Mouse (Mus musculus) limb, embryonic 13.5 days (tissue): ENCODE data around the gene Gle1. TPM values are rescaled to one million over a fixed set of nuclear protein-coding genes. Genes with fewer than 3 reads are reported as not detected.

ENCODE experiments used
- ATAC-seq: fragments of 200-750 bp; cut with Nextera tagmentation; 2 replicates; pipeline ENCODE4 v1.8.0; 2017; ENCODE audit warnings: low read depth, moderate number of reproducible peaks, moderate TSS enrichment; ENCODE audit not compliant: low FRiP score
- H3K27ac ChIP-seq: fragments of 300-500 bp; sonication (generic); 2 replicates; pipeline ENCODE4 v1.5.1; 2015; ENCODE audit warnings: inconsistent platforms, mild to moderate bottlenecking, moderate library complexity
- H3K27me3 ChIP-seq: fragments of 300-500 bp; sonication (generic); 2 replicates; pipeline ENCODE4 v1.6.1; 2015; ENCODE audit warnings: mild to moderate bottlenecking, inconsistent platforms
- H3K36me3 ChIP-seq: fragments of 300-500 bp; sonication (generic); 2 replicates; pipeline ENCODE4 v1.6.1; 2015; ENCODE audit warnings: inconsistent platforms, mild to moderate bottlenecking, moderate library complexity
- H3K4me1 ChIP-seq: fragments of 300-500 bp; sonication (generic); 2 replicates; pipeline ENCODE4 v1.6.1; 2015; ENCODE audit warnings: inconsistent platforms
- H3K4me2 ChIP-seq: fragments of 300-500 bp; sonication (generic); replicated peaks from 2 replicates; pipeline ENCODE4 v1.6.1; 2015; ENCODE audit warnings: inconsistent platforms, mild to moderate bottlenecking, moderate library complexity
- H3K4me3 ChIP-seq: fragments of 300-500 bp; sonication (generic); 2 replicates; pipeline ENCODE4 v1.5.1; 2015; ENCODE audit warnings: moderate library complexity, mild to moderate bottlenecking, inconsistent platforms
- H3K9ac ChIP-seq: fragments of 300-500 bp; sonication (generic); 2 replicates; pipeline ENCODE4 v1.6.1; 2015; ENCODE audit warnings: mild to moderate bottlenecking, inconsistent platforms
- H3K9me3 ChIP-seq: fragments of 300-500 bp; sonication (generic); 2 replicates; pipeline ENCODE4 v1.6.1; 2016; ENCODE audit warnings: inconsistent platforms
- WGBS: fragments of 180-500 bp; shearing (Covaris S2); methylation state at CpG from one replicate; pipeline ENCODE4 v1.1.7; 2015; 5-methylcytosine and 5-hydroxymethylcytosine counted together
- microRNA-seq: library from miRNA; unstranded; fragments of <30 nt; microRNA quantifications from one replicate; pipeline ENCODE4, GENCODE M21; 2016
- polyA plus RNA-seq: library from polyadenylated mRNA; unstranded; fragments of >200 nt; fragmentation: Nextera tagmentation; extraction: Ambion mirVana; gene quantifications from 2 replicates; pipeline ENCODE4 v1.2.1, GENCODE M21; 2015

Gle1 gene
- polyA plus RNA-seq, 1 experiment from 2014 or later, result 75.1 TPM

DNA sequence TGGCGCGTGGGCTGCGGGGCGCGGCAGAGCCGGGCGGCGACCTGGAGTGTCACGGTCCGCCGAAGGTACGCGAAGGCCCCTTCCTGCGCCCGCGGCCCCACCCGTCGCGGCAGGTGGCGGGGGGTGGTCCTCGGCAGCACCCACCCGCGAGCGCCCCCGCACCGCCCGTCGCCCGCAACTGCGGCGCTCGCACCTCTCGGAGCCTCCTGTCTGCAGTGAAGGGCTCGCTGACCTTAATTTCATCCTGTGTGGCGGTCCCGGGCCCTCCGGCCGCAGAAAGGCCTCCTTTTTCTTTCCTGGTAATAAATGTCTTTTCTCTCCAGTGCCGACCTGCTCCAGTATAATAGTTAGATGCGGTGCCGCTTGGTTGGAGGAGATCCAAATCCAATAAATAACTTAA is 30.7 kb downstream of the Gle1 start:
- Histone ChIP-seq H3K9me3 (no peaks in the 10 kb centered on the region), H3K36me3 (peaks cover 25% of the 10 kb centered on the region), H3K4me2 (peak overlapping the region; percentile 71), H3K27ac (peak overlapping the region; percentile 88), H3K27me3 (no peaks in the 10 kb centered on the region), H3K9ac (peak overlapping the region; percentile 96), H3K4me1 (peaks cover 45% of the 10 kb centered on the region), H3K4me3 (peak overlapping the region; percentile 96)
- under 1% methylated on average over 39 of the region's 41 CpGs for WGBS
- ATAC-seq, result peak; percentile 26

DNA sequence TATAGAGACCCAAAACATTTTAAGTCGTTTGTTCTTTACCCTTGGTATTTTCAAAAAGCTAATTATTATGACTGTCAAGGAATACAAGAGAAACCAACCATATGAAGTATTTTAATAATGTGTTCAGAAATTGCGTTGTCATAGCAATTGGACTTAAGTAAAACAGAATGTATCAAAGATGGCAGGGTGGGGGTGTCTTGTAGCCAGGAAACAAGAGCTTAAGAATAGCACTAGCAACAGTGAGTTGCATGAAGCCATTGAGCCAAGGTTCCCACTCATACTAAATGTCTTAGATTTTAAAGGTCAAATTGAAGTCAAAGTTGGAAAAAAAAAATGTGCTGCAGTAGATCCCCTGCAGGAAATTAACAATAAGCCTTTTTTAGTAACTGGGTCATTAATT is 31.6 kb downstream of the Gle1 start:
- H3K4me3 ChIP-seq, result peak overlapping the region; percentile 96
- H3K36me3 ChIP-seq, result peaks cover 25% of the 10 kb centered on the region
- peak overlapping the region; percentile 96; the same call in 1 of the 2 replicates for H3K9ac ChIP-seq
- peaks cover 50% of the 10 kb centered on the region for H3K4me1 ChIP-seq
- no peaks in the 10 kb centered on the region for H3K27me3 ChIP-seq
- H3K4me2 ChIP-seq, result peak overlapping the region; percentile 71
- no peak for ATAC-seq
- no peak overlapping the region for H3K27ac ChIP-seq
- 67% methylated on average over 2 of the region's 2 CpGs for WGBS
- H3K9me3 ChIP-seq, result no peaks in the 10 kb centered on the region

DNA sequence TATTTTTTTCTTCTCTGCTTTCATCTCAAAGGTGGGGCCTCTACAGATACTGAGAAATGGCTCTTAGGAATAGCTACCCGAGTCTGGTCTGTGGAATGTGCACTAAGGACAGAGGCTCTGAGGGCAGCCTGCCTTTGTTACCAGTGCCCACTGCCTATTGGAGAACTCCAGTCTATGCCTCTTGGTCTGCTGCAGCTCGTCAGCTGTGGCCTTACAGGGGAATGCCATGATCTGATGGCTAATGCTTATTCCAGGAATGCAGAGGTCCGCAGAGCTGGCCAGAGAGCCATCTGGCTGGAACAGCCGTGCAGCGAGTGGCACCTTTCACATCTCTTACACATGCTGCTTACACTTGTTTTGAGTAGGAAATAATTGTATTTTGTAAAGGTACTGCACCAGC is 32.5 kb downstream of the Gle1 start:
- no peak overlapping the region for H3K27ac ChIP-seq
- H3K4me2 ChIP-seq, result peak overlapping the region; percentile 71
- WGBS, result 55% methylated on average over 5 of the region's 5 CpGs
- H3K27me3 ChIP-seq, result no peaks in the 10 kb centered on the region
- H3K36me3 ChIP-seq, result peaks cover 25% of the 10 kb centered on the region
- H3K9ac ChIP-seq, result no peak overlapping the region
- H3K9me3 ChIP-seq, result no peaks in the 10 kb centered on the region
- H3K4me1 ChIP-seq, result peaks cover 56% of the 10 kb centered on the region
- peak overlapping the region; percentile 96 for H3K4me3 ChIP-seq
- ATAC-seq, result no peak

DNA sequence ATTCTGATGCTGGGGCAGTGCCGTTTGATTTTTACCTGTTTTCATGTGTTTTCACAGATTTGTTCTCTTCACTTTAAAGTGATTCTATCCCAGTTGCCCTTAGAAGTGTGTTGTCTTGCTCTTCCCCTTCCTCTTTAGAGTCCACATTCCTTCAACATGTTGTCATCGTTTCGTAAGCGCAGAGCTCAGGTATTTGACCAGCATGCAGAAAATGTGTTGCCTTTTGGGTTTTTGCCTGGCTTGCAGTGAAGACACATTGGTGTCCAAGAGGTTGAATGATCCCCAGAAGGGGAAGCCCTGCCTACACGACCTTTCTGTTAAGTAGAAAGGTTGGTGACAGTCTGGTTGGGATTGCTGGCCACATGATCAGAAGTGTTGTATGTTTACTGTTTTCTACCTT is 33.4 kb downstream of the Gle1 start:
- no peaks in the 10 kb centered on the region for H3K9me3 ChIP-seq
- no peak overlapping the region for H3K9ac ChIP-seq
- ATAC-seq, result no peak
- no peak overlapping the region for H3K4me3 ChIP-seq
- H3K4me2 ChIP-seq, result no peak overlapping the region; the same call in 1 of the 2 replicates
- no peaks in the 10 kb centered on the region for H3K27me3 ChIP-seq
- H3K27ac ChIP-seq, result no peak overlapping the region
- 74% methylated on average over 5 of the region's 5 CpGs for WGBS
- peaks cover 56% of the 10 kb centered on the region for H3K4me1 ChIP-seq
- H3K36me3 ChIP-seq, result peaks cover 25% of the 10 kb centered on the region

DNA sequence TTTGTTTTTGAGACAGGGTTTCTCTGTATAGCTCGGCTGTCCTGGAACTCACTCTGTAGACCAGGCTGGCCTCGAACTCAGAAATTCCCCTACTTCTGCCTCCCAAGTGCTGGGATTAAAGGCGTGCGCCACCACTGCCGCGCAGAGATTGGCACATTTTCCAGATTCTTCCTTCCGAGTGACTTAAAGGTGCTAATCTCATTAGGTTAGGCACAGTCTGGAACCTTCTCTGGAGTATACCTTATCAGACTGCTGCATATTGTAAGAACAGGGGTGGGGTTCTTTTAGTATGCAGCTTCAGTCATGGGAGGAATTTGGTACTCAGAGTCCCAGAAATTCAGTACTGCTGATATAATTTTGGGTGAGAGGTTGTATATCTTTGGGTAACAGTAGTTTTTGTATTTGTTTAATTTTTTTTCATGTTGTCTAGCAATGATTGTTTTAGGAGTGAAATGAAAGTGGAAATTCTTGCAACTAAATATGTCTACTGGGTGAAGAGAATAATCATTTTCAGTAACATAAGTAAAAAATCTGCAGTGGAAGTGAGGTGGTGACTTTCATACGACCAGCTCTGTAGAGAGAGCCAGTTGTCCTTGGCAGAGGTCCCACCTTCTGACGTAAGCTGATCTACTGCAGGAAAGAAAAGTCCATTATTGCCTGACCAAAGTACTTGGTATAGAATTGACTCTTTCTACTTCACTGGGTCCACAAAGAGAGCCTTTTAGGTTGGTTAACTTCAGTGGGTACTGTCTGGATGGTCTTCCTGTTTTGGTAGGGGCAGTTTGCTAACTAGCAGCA is 36.8 kb downstream of the Gle1 start:
- H3K27ac ChIP-seq, result peak overlapping the region; percentile 69; the same call in 1 of the 2 replicates
- H3K4me3 ChIP-seq, result no peak overlapping the region
- H3K4me1 ChIP-seq, result peaks cover 40% of the 10 kb centered on the region
- H3K4me2 ChIP-seq, result peak overlapping the region; percentile 1; the same call in 1 of the 2 replicates
- ATAC-seq, result no peak
- no peaks in the 10 kb centered on the region for H3K27me3 ChIP-seq
- WGBS, result 72% methylated on average over 9 of the region's 9 CpGs
- no peaks in the 10 kb centered on the region for H3K9me3 ChIP-seq
- H3K9ac ChIP-seq, result no peak overlapping the region
- peaks cover 38% of the 10 kb centered on the region for H3K36me3 ChIP-seq

DNA sequence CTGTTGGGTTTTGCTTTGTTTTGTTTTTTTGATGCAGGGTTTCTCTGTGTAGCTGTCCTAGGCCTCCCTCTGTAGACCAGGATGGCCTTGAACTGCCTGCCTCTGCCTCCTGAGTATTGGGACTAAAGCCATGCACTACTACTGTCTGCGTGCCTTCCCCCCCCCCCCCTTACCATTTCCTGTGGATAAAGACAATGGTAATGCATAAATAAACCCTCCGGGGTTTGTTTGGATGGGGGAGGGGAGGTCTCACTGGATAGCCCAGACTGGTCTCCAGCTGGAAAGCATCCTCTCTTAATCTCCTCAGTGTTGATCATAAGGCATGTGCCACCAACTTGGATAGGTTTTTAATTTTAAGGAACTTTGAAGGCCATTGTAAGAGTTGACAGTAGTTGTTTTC is 38.3 kb downstream of the Gle1 start:
- Histone ChIP-seq H3K27me3 (no peaks in the 10 kb centered on the region), H3K4me1 (peaks cover 26% of the 10 kb centered on the region), H3K36me3 (peaks cover 35% of the 10 kb centered on the region), H3K27ac (no peak overlapping the region), H3K9ac (no peak overlapping the region), H3K4me2 (no peak overlapping the region), H3K9me3 (no peaks in the 10 kb centered on the region), H3K4me3 (no peak overlapping the region)
- WGBS, result 38% methylated on average over 2 of the region's 2 CpGs
- ATAC-seq, result no peak

DNA sequence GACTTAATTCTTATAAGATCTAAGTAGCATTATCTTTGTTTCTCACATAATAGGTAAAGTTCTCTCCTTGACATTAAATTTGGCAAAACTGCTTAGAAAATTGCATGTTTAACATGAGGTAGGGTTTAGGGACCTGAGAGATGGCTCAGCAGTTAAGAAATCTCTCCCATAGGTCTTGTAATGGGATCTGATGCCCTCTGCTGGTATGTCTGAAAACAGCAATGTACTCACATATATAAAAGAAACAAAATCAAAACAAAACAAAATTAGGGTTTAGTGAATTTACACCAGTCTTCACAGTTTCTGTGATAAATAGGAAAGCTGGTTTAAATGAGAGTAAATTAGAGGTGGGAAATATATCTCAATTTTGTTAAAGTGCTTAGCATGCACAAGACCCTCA is 42.1 kb downstream of the Gle1 start:
- H3K4me2 ChIP-seq, result no peak overlapping the region
- no peaks in the 10 kb centered on the region for H3K27me3 ChIP-seq
- no peak overlapping the region for H3K27ac ChIP-seq
- no peak overlapping the region for H3K9ac ChIP-seq
- no peaks in the 10 kb centered on the region for H3K9me3 ChIP-seq
- no peak for ATAC-seq
- peaks cover 4% of the 10 kb centered on the region for H3K4me1 ChIP-seq
- no peak overlapping the region for H3K4me3 ChIP-seq
- peaks cover 53% of the 10 kb centered on the region for H3K36me3 ChIP-seq

DNA sequence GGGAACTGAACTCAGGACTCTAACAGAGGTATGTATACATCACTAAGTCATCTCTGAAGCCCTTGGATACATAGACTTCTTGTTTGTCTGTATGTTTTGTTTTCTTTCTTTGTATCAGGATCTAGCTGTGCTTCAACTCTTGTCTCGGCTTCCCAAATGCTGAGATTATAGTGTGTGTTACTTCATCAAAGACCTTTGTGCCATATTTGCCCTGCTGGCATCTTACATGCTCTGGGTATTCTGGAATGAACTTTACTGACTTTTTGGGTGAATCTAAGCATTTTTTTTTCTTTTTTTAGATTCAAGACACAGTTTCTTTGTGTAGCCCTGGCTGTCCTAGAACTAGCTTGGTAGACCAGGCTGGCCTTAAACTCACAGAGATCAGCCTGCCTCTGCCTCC is 45.4 kb downstream of the Gle1 start:
- 88% methylated on average over 1 of the region's 1 CpGs for WGBS
- H3K4me1 ChIP-seq, result no peaks in the 10 kb centered on the region
- no peak overlapping the region for H3K9ac ChIP-seq
- no peaks in the 10 kb centered on the region for H3K27me3 ChIP-seq
- ATAC-seq, result no peak
- H3K4me2 ChIP-seq, result no peak overlapping the region
- peaks cover 85% of the 10 kb centered on the region for H3K36me3 ChIP-seq
- H3K27ac ChIP-seq, result no peak overlapping the region
- H3K4me3 ChIP-seq, result no peak overlapping the region
- no peaks in the 10 kb centered on the region for H3K9me3 ChIP-seq

DNA sequence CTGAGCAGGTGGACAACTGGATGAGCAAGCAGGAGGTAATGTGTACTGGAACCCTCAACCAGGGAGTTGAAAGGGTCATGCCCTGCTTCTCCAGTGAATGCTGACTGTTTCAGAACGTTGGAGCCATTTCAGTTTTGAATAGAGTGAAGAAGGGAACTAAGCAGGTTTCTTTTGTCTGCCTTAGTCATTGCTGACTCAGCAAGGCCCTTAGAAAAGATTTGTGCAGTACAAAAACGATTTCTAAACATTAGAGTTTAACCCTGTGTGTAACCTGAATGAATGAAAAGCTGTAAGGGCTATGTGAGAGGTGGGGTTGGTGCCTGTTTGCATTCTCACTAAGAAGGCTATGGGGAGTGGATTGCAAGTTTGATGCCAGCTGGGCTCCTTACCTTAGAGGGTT is 56.7 kb downstream of the Gle1 start:
- Histone ChIP-seq H3K36me3 (peaks cover 99% of the 10 kb centered on the region), H3K9ac (no peak overlapping the region), H3K4me1 (no peaks in the 10 kb centered on the region), H3K4me2 (no peak overlapping the region), H3K27me3 (no peaks in the 10 kb centered on the region), H3K9me3 (no peaks in the 10 kb centered on the region), H3K27ac (no peak overlapping the region), H3K4me3 (no peak overlapping the region)
- 61% methylated on average over 2 of the region's 2 CpGs for WGBS
- ATAC-seq, result no peak

DNA sequence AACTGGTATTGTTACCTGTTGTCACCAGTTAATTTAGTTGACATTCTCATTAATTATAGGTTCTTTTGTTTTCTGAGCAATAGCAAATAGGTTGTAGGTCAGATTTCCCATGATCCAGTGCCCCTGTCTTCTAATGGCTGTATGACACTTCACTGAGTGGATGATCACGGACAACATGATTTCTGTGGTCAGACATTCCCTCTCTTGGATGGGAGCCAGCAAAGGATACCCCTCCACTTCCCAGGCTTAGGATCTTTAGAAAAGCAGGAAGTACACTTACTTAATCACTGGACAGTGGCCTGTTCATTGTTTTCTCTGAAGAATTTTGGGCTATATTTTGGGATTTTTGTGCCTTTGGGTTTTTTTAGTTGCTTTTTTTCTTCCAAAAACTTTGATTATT is 73.9 kb downstream of the Gle1 start:
- Histone ChIP-seq H3K4me3 (no peak overlapping the region), H3K36me3 (peaks cover 97% of the 10 kb centered on the region), H3K27ac (no peak overlapping the region), H3K27me3 (no peaks in the 10 kb centered on the region), H3K9me3 (no peaks in the 10 kb centered on the region), H3K4me1 (no peaks in the 10 kb centered on the region), H3K4me2 (no peak overlapping the region), H3K9ac (no peak overlapping the region)
- 76% methylated on average over 1 of the region's 1 CpGs for WGBS
- ATAC-seq, result no peak

Small RNA genes lying within 50 kb of the gene (microRNA-seq; reads per million reads assigned to microRNA genes)
- gene Mir6997, result 0.52 reads per million

Other genes starting within 250 kb of the Gle1 start
- not detected in 2 replicates for gene Gm13420, start 183.7 kb upstream of the Gle1 start, polyA plus RNA-seq
- gene Gm13547, start 176.1 kb upstream of the Gle1 start, polyA plus RNA-seq, result 0.55 and 0.98 TPM in 2 replicates
- 29.7 and 29.9 TPM in 2 replicates for gene Coq4, start 147.9 kb upstream of the Gle1 start, polyA plus RNA-seq
- gene Trub2, start 146.9 kb upstream of the Gle1 start, polyA plus RNA-seq, result 48.5 and 50.1 TPM in 2 replicates
- gene Slc27a4, start 132.8 kb upstream of the Gle1 start, polyA plus RNA-seq, result 14.8 and 15.6 TPM in 2 replicates
- 24.3 and 27.2 TPM in 2 replicates for gene Urm1, start 115.4 kb upstream of the Gle1 start, polyA plus RNA-seq
- gene Cercam, start 66.3 kb upstream of the Gle1 start, polyA plus RNA-seq, result 28.8 and 33.4 TPM in 2 replicates
- 64.4 and 68.9 TPM in 2 replicates for gene Odf2, start 46.2 kb upstream of the Gle1 start, polyA plus RNA-seq
- 85.5 and 90.7 TPM in 2 replicates for gene Sptan1, start 30.1 kb downstream of the Gle1 start, polyA plus RNA-seq
- 40.4 and 42.5 TPM in 2 replicates for gene Wdr34, start 113.5 kb downstream of the Gle1 start, polyA plus RNA-seq
- gene Set, start 122.0 kb downstream of the Gle1 start, polyA plus RNA-seq, result 514 and 554 TPM in 2 replicates
- 8.6 and 10.0 TPM in 2 replicates for gene Pkn3, start 142.3 kb downstream of the Gle1 start, polyA plus RNA-seq
- 25.3 and 27.9 TPM in 2 replicates for gene Zdhhc12, start 158.2 kb downstream of the Gle1 start, polyA plus RNA-seq
- 11.2 and 12.5 TPM in 2 replicates for gene Zer1, start 189.2 kb downstream of the Gle1 start, polyA plus RNA-seq
- gene Tbc1d13, start 198.3 kb downstream of the Gle1 start, polyA plus RNA-seq, result 10.1 and 10.7 TPM in 2 replicates
- gene Endog, start 236.1 kb downstream of the Gle1 start, polyA plus RNA-seq, result 17.2 and 19.2 TPM in 2 replicates
- 87.8 and 96.7 TPM in 2 replicates for gene Spout1, start 243.0 kb downstream of the Gle1 start, polyA plus RNA-seq